Mouse (Mus musculus) lung, adult 2 months (tissue): Measurements from ENCODE around the gene Clic3.

Experiments used
- CTCF ChIP-seq: fragments of 200-500 bp; IDR thresholded peaks from 2 replicates; pipeline ENCODE4 v1.5.1; 2011; ENCODE audit warnings: mild to moderate bottlenecking, low read length, control low read depth; ENCODE audit not compliant: insufficient read depth
- POLR2A ChIP-seq: fragments of 200-500 bp; IDR thresholded peaks from 2 replicates; pipeline ENCODE4 v1.6.1; 2011; ENCODE audit warnings: low read depth, mild to moderate bottlenecking, control low read depth, low read length, borderline replicate concordance; ENCODE audit errors: extremely low read depth

DNA sequence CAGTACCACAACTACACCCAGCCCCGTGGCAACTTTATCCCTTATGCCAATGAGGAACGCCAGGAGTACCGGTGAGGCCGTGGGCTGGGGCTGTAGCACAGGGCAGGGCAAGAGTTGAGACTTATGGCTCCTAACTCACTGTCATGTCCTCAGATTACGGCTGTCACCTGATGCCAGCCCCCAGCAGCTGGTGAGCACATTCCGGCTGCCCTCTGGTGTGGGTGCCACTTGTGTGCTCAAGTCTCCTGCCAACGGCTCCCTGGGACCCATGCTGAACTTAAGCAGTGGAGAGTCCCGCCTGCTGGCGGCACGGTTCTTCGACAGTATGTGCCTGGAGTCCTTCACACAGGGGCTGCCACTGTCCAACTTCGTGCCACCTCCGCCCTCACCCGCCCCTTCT, 14.0 kb upstream of the Clic3 start:
- no peak for TF ChIP-seq CTCF
- TF ChIP-seq POLR2A, result no peak
